Mouse (Mus musculus) liver, adult 2 months (tissue): ENCODE results near the gene Pole4.
"Not testable (repeated sequence)": the region's sequence is repeated elsewhere in the genome, so short reads cannot be mapped to it uniquely, and the experiment has no call there.

Source experiments
- CTCF ChIP-seq: fragments of 200-500 bp; IDR thresholded peaks from 2 replicates; pipeline ENCODE4 v1.5.1; 2011; ENCODE audit warnings: low read depth, low read length, control low read depth
- POLR2A ChIP-seq: fragments of 200-500 bp; IDR thresholded peaks from 2 replicates; pipeline ENCODE4 v1.6.1; 2011; ENCODE audit warnings: low read length, control low read depth; ENCODE audit not compliant: insufficient read depth; ENCODE audit errors: extremely low read depth

DNA sequence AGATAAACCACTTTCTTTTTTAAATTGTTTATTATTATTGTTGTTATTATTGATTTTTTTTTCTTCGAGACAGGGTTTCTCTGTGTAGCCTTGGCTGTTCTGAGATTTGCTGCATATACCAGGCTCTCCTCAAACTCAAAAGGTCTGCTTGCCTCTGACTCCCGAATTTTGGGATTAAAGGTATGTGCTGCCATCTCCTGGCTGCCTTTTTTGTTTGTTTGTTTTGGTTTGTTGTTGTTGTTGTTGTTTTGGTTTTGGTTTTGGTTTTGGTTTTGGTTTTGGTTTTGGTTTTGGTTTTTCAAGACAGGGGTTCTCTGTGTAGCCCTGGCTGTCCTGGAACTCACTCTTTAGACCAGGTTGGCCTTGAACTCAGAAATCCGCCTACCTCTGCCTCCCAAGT, 27.5 kb downstream of the Pole4 start:
- TF ChIP-seq POLR2A, CTCF: not testable (repeated sequence)
